Mouse (Mus musculus) heart, adult 8-10 months (tissue): Measurements from ENCODE around the gene Ifitm5. TPM values are rescaled to one million over a fixed set of nuclear protein-coding genes. Genes with fewer than 3 reads are reported as not detected.

Source experiments
- DNase-seq: peaks from one replicate; pipeline ENCODE4 v3.0.0; 2022; ENCODE audit warnings: low spot score
- total RNA-seq, 4 experiments: library from RNA; stranded (reverse); gene quantifications; 2 replicates each; pipeline ENCODE4 v1.2.4; 2022

The Ifitm5 gene
- total RNA-seq, 4 experiments from 2014 or later: 0.35 to 0.72 (median 0.37) TPM; not detected in 1

GRCm38 (mm10) chr7:140962733-140963132 lies 12.6 kb upstream of the Ifitm5 start:
- no peak for DNase-seq

GRCm38 (mm10) chr7:140961416-140961815 lies 11.3 kb upstream of the Ifitm5 start:
- no peak for DNase-seq

GRCm38 (mm10) chr7:140960026-140960425 lies 9.9 kb upstream of the Ifitm5 start:
- no peak for DNase-seq

GRCm38 (mm10) chr7:140959181-140959901 lies 9.2 kb upstream of the Ifitm5 start:
- DNase-seq: peak; percentile 74

GRCm38 (mm10) chr7:140956556-140956869 lies 6.4 kb upstream of the Ifitm5 start:
- no peak for DNase-seq

GRCm38 (mm10) chr7:140955758-140956555 lies 5.9 kb upstream of the Ifitm5 start, which contains the start of the genes Gm45717 and Ifitm2:
Gm45717 (minus strand) TSS chr7:140955937.
Ifitm2 (minus strand) TSS chr7:140955987.
- peak; percentile 97 for DNase-seq

- no peak for DNase-seq
These were observed 5.3 kb upstream of the Ifitm5 start for GRCm38 (mm10) chr7:140955342-140955741.

GRCm38 (mm10) chr7:140954733-140955071 lies 4.6 kb upstream of the Ifitm5 start:
- no peak for DNase-seq

- no peak for DNase-seq
These were observed 4.0 kb upstream of the Ifitm5 start for GRCm38 (mm10) chr7:140953800-140954732.

- DNase-seq: no peak
These were observed 3.0 kb upstream of the Ifitm5 start for GRCm38 (mm10) chr7:140953133-140953532.

GRCm38 (mm10) chr7:140952441-140952840 lies 2.4 kb upstream of the Ifitm5 start:
- DNase-seq: no peak

GRCm38 (mm10) chr7:140951765-140952164 lies 1.7 kb upstream of the Ifitm5 start:
- no peak for DNase-seq

GRCm38 (mm10) chr7:140951051-140951450 lies 960 bp upstream of the Ifitm5 start:
- DNase-seq: peak; percentile 71

GRCm38 (mm10) chr7:140949255-140949654 lies 836 bp downstream of the Ifitm5 start:
- DNase-seq: no peak

GRCm38 (mm10) chr7:140948161-140948560 lies 1.9 kb downstream of the Ifitm5 start:
- DNase-seq: no peak

- DNase-seq: peak; percentile 62
These were observed 3.1 kb downstream of the Ifitm5 start for GRCm38 (mm10) chr7:140946980-140947379.

- DNase-seq: no peak
These were observed 3.8 kb downstream of the Ifitm5 start for GRCm38 (mm10) chr7:140946311-140946710.

GRCm38 (mm10) chr7:140945247-140945646 lies 4.8 kb downstream of the Ifitm5 start:
- DNase-seq: no peak

GRCm38 (mm10) chr7:140944236-140944635 lies 5.9 kb downstream of the Ifitm5 start:
- DNase-seq: no peak

GRCm38 (mm10) chr7:140943356-140943755 lies 6.7 kb downstream of the Ifitm5 start:
- no peak for DNase-seq

- no peak for DNase-seq
These were observed 7.3 kb downstream of the Ifitm5 start for GRCm38 (mm10) chr7:140942811-140943210.

- no peak for DNase-seq
These were observed 7.8 kb downstream of the Ifitm5 start for GRCm38 (mm10) chr7:140942341-140942740.
